ENCODE assay signal across 9 mouse cellular contexts in genomic region chr6:4505158-4505997, GRCm38 (mm10). TPM values are rescaled to one million over a fixed set of nuclear protein-coding genes. Genes with fewer than 3 reads are reported as not detected.
DNase-seq lines count a peak whose midpoint lies in the region; ATAC-seq and TF ChIP-seq lines count a peak whose summit lies in the region.
"Had no signal": no experiment of that assay in that cellular context is flagged by ENCODE, and none has a peak within 500 bp of the region (broad histone marks: within the 10 kb centered on the region; RNA-seq: fewer than 3 reads in every experiment).

No protein-coding gene starts in this region.

- no peaks in the 10 kb centered on the region for H3K4me1 ChIP-seq in spleen, adult 2 months (ENCODE audit: control insufficient read depth, insufficient read depth, insufficient read length)
- peaks cover 13% of the 10 kb centered on the region for H3K4me1 ChIP-seq in hindbrain, embryonic 13.5 days (replicated peaks)
- no peaks in the 10 kb centered on the region; the same call in 1 of the 2 replicates for H3K4me1 ChIP-seq in liver, adult 2 months (ENCODE audit: control insufficient read depth, insufficient read depth, low read length)

- no peaks in the 10 kb centered on the region for H3K79me2 ChIP-seq in liver, adult 2 months (ENCODE audit: control insufficient read depth, insufficient read depth, low read length)
- H3K79me2 ChIP-seq in myocyte (ENCODE audit: control insufficient read depth, insufficient read depth), result peaks cover 29% of the 10 kb centered on the region

- H3K27ac ChIP-seq in spleen, adult 2 months (ENCODE audit: insufficient read depth, low read length), result no peak overlapping the region
- H3K27ac ChIP-seq in gastrocnemius, adult 2 months, result peak overlapping the region; percentile 89
- H3K27ac ChIP-seq in hindbrain, embryonic 13.5 days, result no peak overlapping the region
- H3K27ac ChIP-seq in liver, adult 2 months (replicated peaks; ENCODE audit: insufficient read depth, low read depth, low read length), result peak overlapping the region; percentile 23; the same call in 1 of the 2 replicates

- TF ChIP-seq CTCF in spleen, adult 2 months (IDR thresholded peaks at IDR 0.05; ENCODE audit: extremely low read depth, insufficient read depth, insufficient read length, insufficient replicate concordance), result no peak
- TF ChIP-seq CTCF in gastrocnemius, adult 2 months (IDR thresholded peaks at IDR 0.05), result no peak
- no peak for TF ChIP-seq CTCF in liver, adult 2 months (IDR thresholded peaks at IDR 0.05; ENCODE audit: low read depth, low read length)

- peak overlapping the region; percentile 67 for H3K4me2 ChIP-seq in hindbrain, embryonic 13.5 days
- peak overlapping the region; percentile 59 for H3K4me2 ChIP-seq in myocyte (ENCODE audit: low read depth)

- no peak for DNase-seq in spleen, adult 2 months (ENCODE audit: low read depth in 1 of 2, low spot score in 2 of 2)
- no peak for DNase-seq in spleen, postnatal 4 days (ENCODE audit: low spot score in 2 of 2)
- peak; percentile 88 for DNase-seq in gastrocnemius, adult 2 months
- DNase-seq in liver, adult 2 months (ENCODE audit: extremely low read depth, low read depth, low spot score), result no peak
- no peak for DNase-seq in layer of hippocampus, postnatal 10 days (ENCODE audit: low spot score in 2 of 2)
- DNase-seq in thymus, postnatal 0 days (ENCODE audit: low spot score), result no peak

- no peaks in the 10 kb centered on the region for H3K27me3 ChIP-seq in spleen, adult 2 months (ENCODE audit: control insufficient read depth, insufficient read depth, low read length)
- H3K27me3 ChIP-seq in hindbrain, embryonic 13.5 days, result peaks cover 16% of the 10 kb centered on the region
- H3K27me3 ChIP-seq in liver, adult 2 months (ENCODE audit: control insufficient read depth, insufficient read depth, low read length), result peaks cover 7% of the 10 kb centered on the region; the same call in 1 of the 2 replicates
- H3K27me3 ChIP-seq in myocyte (ENCODE audit: control insufficient read depth, insufficient read depth, insufficient read length), result no peaks in the 10 kb centered on the region

- no peak overlapping the region for H3ac ChIP-seq in myocyte (ENCODE audit: control insufficient read depth, insufficient read length)

- no peaks in the 10 kb centered on the region for H3K36me3 ChIP-seq in spleen, adult 2 months (ENCODE audit: control insufficient read depth, insufficient read depth, low read length)
- H3K36me3 ChIP-seq in hindbrain, embryonic 13.5 days, result no peaks in the 10 kb centered on the region
- no peaks in the 10 kb centered on the region for H3K36me3 ChIP-seq in liver, adult 2 months (ENCODE audit: control insufficient read depth, insufficient read depth, low read length)
- peaks cover 9% of the 10 kb centered on the region for H3K36me3 ChIP-seq in myocyte (ENCODE audit: control insufficient read depth, insufficient read depth)

- peak; percentile 80 for ATAC-seq in hindbrain, embryonic 13.5 days (ENCODE audit: low FRiP score)

- peak overlapping the region; percentile 28; the same call in 1 of the 2 replicates for H3K4me3 ChIP-seq in spleen, adult 2 months (ENCODE audit: extremely low read depth, insufficient read depth, insufficient read length)
- H3K4me3 ChIP-seq in gastrocnemius, adult 2 months, result peak overlapping the region; percentile 77
- H3K4me3 ChIP-seq in hindbrain, embryonic 13.5 days, result peak overlapping the region; percentile 35
- H3K4me3 ChIP-seq in liver, adult 2 months (ENCODE audit: insufficient read depth, low read depth, low read length), result peak overlapping the region; percentile 67
- H3K4me3 ChIP-seq in myocyte, result peak overlapping the region; percentile 55

- H3K9ac ChIP-seq in hindbrain, embryonic 13.5 days, result peak overlapping the region; percentile 39; the same call in 1 of the 2 replicates
- peak overlapping the region; percentile 68 for H3K9ac ChIP-seq in liver, adult 2 months (ENCODE audit: low read depth, low read length)

- intact Hi-C loops in gastrocnemius, adult 2 months (cut with DNase I), result loop anchor here (5.0 kb wide), 1 partner anchor 93 kb away; no protein-coding TSS in a partner anchor

- H3K9me3 ChIP-seq in hindbrain, embryonic 13.5 days, result no peaks in the 10 kb centered on the region

- no peak for TF ChIP-seq POLR2A in spleen, adult 2 months (IDR thresholded peaks at IDR 0.05; ENCODE audit: low read depth, low read length)
- TF ChIP-seq POLR2A in liver, adult 2 months (IDR thresholded peaks at IDR 0.05; ENCODE audit: extremely low read depth, insufficient read depth, low read length), result no peak
- TF ChIP-seq POLR2A in myocyte (IDR thresholded peaks at IDR 0.05; ENCODE audit: insufficient read length, low read depth), result peak; percentile 85

- 6% methylated on average over 31 of the region's 31 CpGs for WGBS in spleen, adult 2 months
- under 1% methylated on average over 31 of the region's 31 CpGs for WGBS in hindbrain, embryonic 13.5 days
- 3% methylated on average over 31 of the region's 31 CpGs for WGBS in liver, adult 2 months

TF ChIP-seq in myocyte, 11 proteins besides CTCF, POLR2A, EP300 and RAD21:
- TF ChIP-seq REST (IDR thresholded peaks at IDR 0.05; ENCODE audit: insufficient read depth, insufficient read length) (no peak), POLR2AphosphoS2 (IDR thresholded peaks at IDR 0.05; ENCODE audit: insufficient read length, low read depth) (peak; percentile 95)

RNA-seq across cellular contexts. Expression of gene Col1a2, which starts 0.8 kb away (rescaled TPM):
- 39.9 and 54.0 TPM in 2 replicates for polyA plus RNA-seq in spleen, adult 2 months (2012; rRNA removed)
- total RNA-seq in gastrocnemius, adult 2 months (2021), result 100 to 1,000 TPM; 127 to 394 TPM
- polyA plus RNA-seq in hindbrain, embryonic 13.5 days (2015; fragmentation: Nextera tagmentation; extraction: Ambion mirVana), result 142 and 188 TPM in 2 replicates
- total RNA-seq in liver, adult 2 months (2014; rRNA removed), result 4.6 and 7.0 TPM in 2 replicates
- polyA plus RNA-seq in liver, adult 2 months (2012; rRNA removed), result 4.8 and 8.1 TPM in 2 replicates
- 627 TPM for polyA plus RNA-seq in myocyte (2012; fragmentation: generic; extraction: Trizol)
- total RNA-seq in layer of hippocampus, postnatal 10 days (2021), result 10 to 100 TPM; 54.7 to 57.1 TPM
- 51.4 and 59.0 TPM in 2 replicates for polyA plus RNA-seq in thymus, postnatal 0 days (2015; fragmentation: Nextera tagmentation; extraction: Ambion mirVana)
- total RNA-seq: neutrophil, adult 5-6 weeks had no signal

Comparison
In these comparisons a context has a peak if more than half of its experiments do, and no peak if none do; other contexts are left out.
1. H3K27ac ChIP-seq: peak in gastrocnemius, adult 2 months (single experiment) and liver, adult 2 months (single experiment); none in spleen, adult 2 months (single experiment) and hindbrain, embryonic 13.5 days (single experiment).
2. Peak in every context shown above with its lines, with median percentiles within 50 percentile points of each other: H3K4me3 ChIP-seq.